Mouse (Mus musculus): ENCODE data around the gene Gskip.

Gene Gskip

GRCm38 (mm10) chr12:105748114-105748513 lies 63.5 kb downstream of the Gskip start:
- TF ChIP-seq NANOG (IDR thresholded peaks at IDR 0.05; ENCODE audit: borderline replicate concordance, low read length) = no peak
- no peak for TF ChIP-seq POU5F1 (IDR thresholded peaks at IDR 0.05; ENCODE audit: borderline replicate concordance, low read length)
- TF ChIP-seq CTCF (conservative IDR thresholded peaks at IDR 0.05; ENCODE audit: low read length) = no peak
- H3K27me3 ChIP-seq (ENCODE audit: insufficient read depth, low read length) = no peaks in the 10 kb centered on the region
- H3K36me3 ChIP-seq (ENCODE audit: insufficient read depth, low read length) = no peaks in the 10 kb centered on the region
- H3K9me3 ChIP-seq (ENCODE audit: low read length) = peaks cover 19% of the 10 kb centered on the region
- peaks cover 9% of the 10 kb centered on the region for H3K4me1 ChIP-seq (replicated peaks; ENCODE audit: low read depth, low read length)
- H3K4me3 ChIP-seq (replicated peaks; ENCODE audit: low read length) = no peak overlapping the region
